Mouse (Mus musculus): ENCODE results near the gene Sec61a1.

- no peak for TF ChIP-seq CTCF (IDR thresholded peaks at IDR 0.05; ENCODE audit: borderline replicate concordance, insufficient read depth, low read length)
- TF ChIP-seq POLR2A (IDR thresholded peaks at IDR 0.05; ENCODE audit: low read depth, low read length) = no peak
These were observed 29.8 kb upstream of the Sec61a1 start for GRCm38 (mm10) chr6:88548405-88549049.
